Mouse (Mus musculus) T-helper 1 cell (primary cell): ENCODE measurements around the gene Smurf2.

Experiments used
- in situ Hi-C: fragments of 300-600 bp; cut with MboI, MseI; formaldehyde crosslinking; loops from one replicate; pipeline ENCODE4 v1.15.1; 2025; ENCODE audit warnings: high pct_unique_total_duplicates

The Smurf2 gene

DNA sequence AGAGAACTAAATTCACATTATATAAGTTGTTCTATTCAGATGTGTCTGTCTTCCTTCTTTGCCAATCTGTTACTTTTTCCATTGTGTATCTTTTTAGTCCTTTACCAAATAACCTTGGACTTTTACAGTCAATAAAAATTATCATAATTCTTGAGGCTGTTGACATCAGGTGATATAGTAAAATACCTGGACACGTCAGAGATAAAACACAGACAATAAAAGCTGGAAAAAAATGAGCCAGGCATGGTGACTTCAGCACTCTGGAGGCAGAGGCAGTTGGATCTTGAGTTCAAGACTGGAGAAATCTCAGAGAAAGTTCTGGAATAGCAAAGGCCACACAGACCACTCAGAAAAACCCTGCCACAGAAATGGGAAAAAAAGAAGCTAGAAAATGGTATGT lies 13.3 kb downstream of the Smurf2 start:
- in situ Hi-C loops = no loop called here

DNA sequence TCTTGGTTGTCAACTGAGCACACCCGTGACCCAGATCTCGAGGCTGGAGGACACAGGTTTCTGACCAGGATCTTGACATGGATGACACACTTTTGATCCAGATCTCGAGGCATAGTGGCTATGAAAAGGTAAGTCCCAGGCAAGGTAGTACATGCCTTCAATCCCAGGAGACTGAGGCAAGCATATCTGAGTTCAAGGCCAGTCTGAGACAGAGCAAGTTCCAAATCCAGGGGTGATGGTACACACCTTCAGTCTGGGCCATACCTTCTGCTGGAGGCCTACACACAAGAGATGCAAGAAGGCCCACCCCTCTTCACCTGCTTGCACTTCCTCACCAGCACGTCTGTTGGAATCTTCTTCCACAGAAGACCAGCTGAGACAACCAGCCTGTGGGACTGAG lies 14.8 kb downstream of the Smurf2 start:
- in situ Hi-C loops = no loop called here

DNA sequence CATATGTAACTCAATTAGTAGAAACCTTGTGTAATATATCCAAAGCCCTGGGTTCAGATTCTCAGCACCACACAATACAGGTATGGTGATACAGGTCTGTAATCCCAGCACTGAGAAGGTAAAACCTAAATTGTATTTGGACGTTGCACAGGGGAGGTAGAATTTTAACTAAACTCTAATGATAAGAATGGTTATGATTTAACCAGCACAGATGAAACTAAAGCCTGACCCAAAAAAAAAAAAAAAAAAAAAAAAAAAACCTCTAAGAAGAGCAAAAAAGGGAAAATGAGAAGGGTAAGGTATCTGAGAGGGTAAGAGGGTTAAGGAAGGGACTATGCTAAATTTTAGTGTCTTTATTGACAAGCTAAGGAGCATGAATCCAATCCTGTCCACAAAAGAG lies 20.7 kb downstream of the Smurf2 start:
- in situ Hi-C loops = loop anchor here (5.0 kb wide), 1 partner anchor 53 kb away; no protein-coding TSS in a partner anchor

DNA sequence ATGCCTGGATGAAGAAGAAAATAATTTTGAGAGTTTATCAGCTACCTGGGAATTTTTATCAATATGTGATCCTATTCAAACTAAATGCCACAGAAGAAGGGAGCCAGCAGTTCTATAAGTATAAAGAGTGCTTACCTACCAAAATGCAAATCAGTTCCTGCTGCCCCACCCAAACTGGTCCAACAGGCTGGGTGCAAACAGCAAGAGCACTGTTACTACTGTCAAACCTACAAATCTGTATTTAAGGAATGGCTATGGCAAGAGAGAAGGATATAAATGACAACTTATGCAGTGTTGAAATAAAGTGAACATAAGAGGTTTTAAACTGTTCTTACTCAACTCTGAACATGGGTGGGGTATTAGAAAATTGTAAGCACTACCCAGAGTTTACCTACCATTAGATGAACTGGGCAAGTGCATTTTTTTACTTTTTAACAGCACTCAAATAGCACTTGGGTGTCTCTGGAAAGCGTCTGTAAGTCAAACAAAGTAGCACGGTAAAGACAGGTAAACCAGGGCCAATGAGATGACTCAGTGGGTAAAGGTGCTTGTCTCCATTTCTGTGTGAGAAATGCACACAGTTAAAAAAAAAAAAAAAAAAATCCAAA lies 23.9 kb downstream of the Smurf2 start:
- in situ Hi-C loops = loop anchor here (5.0 kb wide), 1 partner anchor 49 kb away; no protein-coding TSS in a partner anchor

DNA sequence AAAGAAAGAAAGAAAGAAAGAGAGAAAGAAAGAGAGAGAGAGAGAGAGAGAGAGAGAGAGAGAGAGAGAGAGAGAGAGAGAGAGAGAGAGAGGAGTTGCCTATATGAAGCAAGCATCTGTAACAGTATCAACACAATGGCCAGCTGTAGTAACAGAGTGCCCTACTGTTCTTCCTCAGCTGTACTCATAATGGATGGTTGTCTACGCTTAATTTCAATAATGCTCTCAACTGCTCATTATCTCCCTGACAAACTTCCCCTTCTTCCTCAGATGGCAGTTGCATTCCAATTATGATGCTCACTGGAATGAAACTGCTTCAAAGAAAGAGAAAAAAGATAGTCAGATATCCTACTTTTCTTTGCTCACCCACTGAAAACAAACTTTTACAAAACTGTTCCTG lies 36.9 kb downstream of the Smurf2 start:
- in situ Hi-C loops = no loop called here

DNA sequence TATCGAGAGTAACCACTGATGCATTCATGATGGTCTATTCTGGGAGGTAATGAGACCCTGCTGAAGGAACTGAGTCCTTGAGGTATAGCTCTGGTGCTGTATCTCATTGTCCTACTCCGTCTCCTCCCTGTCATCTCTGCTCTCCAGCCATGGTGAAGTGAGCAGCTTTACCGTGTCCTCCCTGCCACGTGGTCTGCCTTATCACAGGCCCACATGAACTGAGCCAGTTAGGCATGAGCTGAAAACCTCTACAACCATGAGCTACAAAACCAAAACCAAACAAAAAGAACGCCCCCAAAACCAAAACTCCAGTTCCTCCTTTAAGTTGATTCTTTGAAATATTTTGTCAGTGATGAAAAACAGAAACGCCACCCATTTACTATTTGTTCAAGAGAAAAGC lies 47.9 kb downstream of the Smurf2 start:
- in situ Hi-C loops = no loop called here

DNA sequence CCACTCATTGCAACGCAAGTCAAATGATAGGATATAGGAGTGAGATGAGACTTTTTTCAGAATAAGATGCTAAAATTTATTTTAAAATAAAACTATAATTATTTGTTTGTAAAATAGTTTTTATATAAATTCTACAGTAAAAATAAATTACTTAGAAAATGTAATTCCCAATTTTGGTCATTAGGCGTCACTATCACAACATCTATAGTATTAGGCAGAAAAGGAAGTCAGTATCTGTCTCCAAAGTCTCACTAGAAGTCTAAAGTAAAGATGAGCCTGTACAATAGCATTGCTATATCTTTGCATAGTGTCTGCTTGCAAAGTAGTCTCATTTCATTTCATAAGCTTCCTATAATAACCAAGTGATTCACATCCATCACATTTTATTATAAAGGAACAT lies 69.1 kb downstream of the Smurf2 start:
- in situ Hi-C loops = no loop called here

DNA sequence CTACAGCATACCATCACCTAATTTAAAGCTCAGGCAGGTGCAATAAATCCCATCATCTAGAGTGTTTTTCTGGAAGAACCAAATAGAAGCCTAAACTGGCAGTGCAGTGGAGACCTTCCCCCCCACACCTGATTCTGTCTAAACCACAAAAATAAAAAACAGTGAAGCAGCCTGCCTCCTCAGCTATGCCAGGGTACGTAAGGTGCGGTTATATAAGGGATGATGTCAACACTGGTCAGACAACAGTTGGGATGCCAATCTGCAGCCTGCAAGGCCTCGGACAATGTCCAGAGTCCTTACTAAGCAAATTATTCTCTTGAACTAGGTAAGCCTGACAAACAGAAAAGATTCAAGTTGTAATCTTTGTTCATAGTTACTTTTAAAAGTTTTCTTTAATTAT lies 78.5 kb downstream of the Smurf2 start:
- in situ Hi-C loops = no loop called here

DNA sequence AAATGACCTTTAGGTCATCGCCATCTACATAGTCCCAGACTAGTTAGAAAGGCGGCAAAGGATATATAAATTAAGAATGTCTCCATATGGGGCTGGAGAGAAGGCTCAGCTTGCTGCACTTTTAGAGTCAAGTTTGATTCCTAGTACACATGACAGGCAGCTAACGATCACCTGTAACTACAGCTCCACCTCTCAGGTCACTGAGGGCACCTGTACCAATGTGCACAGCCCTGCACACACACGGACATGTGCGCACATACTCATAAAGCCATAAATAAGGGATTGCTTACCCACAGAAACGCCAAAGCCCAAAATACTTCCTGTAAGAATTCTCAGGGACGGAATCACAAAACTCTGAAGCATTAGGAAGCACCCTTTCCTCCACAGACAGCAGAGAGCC lies 92.4 kb downstream of the Smurf2 start:
- in situ Hi-C loops = no loop called here

DNA sequence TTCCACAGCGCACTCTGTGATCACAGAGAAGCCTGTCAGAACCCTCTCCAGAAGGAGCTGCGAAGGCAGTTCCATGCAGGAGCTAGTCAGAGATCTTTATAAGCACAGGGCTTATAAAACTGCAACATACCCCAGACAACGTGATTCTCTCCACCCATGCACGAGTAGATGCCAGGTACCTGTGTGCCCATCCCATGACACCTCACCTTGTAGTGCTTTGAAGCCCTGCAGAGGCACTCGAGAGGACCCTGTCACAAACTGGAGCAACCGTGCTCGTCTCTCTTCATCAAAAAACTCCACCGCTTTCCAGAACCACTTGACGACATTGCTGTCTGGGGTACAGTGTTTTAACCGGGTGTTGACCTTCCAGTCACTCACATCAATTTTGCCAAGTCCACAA lies 96.1 kb downstream of the Smurf2 start:
- in situ Hi-C loops = no loop called here

DNA sequence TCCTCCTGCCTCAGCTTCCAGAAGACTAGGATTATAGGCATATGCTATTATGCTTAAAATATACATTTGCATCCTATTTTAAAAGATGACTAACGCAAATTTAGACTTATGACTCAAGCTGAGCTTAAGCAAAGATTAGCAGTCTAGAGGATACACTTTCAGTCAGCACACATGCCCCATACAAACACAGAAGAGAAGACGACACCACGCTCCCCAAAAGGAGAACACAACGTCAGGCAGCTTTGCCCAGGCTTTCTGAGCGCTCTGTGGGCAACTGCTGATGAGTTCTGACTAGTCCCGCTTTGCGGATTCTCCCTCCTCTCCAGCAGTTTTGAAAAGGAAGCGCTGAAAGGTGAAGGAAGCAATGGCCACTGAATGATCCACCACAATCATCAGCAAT lies 96.8 kb downstream of the Smurf2 start:
- in situ Hi-C loops = no loop called here

DNA sequence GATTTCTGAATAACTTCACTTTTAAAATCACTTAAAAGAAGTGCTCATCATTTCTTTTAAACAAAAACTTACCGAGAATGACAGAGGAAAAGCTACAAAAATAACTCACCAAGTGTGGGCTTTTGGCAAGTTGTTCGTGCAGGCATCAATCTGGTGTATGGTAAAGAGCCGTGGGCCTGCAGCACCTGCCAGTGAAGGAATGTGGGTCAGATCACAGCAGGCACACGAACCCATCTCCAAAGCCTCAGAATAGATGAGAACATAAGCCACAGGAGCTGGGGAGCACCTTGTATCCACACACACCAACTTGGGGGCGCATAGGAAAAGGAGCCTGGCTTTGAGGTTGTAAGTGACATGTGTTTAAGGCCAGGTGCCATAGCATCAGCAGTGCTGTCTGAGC lies 97.6 kb downstream of the Smurf2 start:
- in situ Hi-C loops = no loop called here

DNA sequence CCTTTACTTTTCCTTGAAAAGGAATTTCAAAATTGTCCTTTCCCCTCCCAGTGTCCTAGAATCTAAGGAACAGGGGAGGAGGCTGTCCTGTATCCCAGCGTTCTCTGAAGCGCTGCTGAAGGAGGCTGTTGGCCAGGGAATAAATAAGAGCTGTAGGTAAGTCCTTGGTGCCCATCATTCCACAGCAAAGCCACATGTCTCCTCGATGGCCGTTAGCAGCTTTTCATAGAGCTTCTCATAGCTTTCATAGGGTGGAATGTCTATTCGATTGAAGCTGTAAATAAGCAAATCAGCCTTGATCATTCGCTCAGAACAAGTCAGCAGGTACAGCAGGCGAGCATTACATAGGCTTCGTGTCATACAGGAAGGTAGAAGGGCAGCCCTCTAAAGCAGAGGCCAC lies 98.0 kb downstream of the Smurf2 start:
- in situ Hi-C loops = no loop called here

DNA sequence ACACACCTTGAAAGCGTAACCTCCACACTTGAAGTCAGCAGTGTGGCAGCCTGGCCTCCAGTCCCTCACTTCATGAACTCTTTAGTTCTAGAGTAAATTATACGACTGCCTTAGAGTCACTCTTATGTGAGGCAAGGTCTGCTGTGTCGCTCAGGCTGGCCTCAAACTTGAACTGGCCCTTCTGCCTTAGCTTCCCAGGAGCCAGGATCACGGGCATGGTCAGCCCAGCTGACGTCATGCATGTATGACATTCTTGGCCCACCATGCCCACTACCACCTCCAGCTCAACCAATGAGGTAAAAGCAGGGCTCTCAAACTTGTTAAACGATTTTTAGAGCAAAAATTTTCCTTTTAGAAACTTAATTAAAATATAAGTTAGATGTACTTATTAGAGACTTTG lies 99.1 kb downstream of the Smurf2 start:
- in situ Hi-C loops = no loop called here

DNA sequence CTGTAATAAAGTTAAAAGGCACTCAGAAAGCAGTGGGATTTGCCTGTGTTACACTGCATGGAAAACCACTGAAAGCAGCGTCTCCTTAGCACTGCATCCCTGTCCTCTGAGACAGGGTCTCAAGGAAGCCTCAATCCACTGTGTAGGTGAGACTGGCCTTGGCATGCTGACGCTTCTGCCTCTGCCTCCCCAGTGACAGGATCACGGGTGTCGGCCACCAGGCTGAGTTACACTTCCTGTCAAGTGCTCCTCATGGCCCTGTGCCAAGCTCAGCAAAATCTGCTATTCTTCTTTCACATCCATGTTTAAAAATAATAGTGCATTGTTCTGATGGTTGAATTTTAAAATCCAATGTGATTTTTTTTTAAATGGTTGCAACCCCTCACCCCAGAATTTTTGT lies 99.5 kb downstream of the Smurf2 start:
- in situ Hi-C loops = no loop called here

DNA sequence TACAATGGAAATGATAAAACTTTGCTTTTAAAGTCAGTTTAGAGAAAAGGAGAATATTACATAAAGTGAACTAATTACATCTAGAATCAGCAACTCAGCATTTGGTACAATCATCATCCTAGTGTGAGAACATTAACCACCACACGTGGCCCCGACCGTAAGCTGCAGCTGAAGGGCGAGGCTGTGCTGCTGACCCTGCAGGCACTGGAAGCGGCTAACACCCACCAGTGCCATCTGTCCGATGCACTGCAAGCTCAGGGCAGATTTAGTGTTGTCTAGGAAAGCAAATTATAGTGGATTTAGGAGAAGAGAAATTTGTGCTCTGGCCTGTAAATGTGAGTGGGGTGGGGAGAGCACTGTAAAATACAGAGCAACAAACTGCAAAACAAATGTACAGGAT lies 100.3 kb downstream of the Smurf2 start:
- in situ Hi-C loops = no loop called here

DNA sequence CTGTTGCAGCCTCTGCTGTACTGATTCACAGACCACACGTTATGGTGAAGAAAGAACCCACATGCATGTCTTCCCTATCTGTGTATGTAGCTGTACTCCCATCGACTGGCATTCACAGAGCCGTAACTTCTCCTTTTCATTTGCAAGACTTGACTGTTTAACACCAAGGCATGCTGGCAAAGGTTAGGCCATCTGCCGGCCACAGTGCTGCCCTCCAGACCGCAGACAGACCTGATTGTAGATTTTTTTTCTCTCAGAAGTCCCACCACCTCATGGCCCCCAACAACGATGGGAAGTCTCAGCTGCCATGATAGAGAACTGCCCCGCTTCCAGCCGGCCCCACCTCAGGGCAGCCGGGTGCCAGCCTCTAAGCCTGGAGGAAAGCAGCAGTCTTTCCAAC lies 100.9 kb downstream of the Smurf2 start:
- in situ Hi-C loops = no loop called here

DNA sequence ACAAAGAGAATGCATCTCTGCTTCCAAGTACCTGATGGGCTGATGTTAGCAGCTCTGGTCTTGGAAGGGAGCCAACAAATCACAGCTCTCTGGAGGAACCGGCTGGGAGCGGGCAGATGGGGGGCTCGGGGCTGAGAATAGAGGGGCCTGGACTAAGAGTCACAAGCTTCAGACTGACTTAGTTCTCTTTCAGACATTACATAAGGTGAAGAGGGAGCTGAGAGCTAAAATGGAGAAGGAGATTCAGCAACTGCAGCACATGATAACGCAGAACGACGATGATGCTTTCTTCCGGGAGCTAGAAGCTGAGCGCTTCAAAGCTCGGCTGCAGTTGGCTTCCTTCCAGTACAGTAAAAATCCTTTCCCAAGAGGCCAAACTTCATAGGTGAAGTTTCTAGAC lies 102.2 kb downstream of the Smurf2 start:
- in situ Hi-C loops = no loop called here

DNA sequence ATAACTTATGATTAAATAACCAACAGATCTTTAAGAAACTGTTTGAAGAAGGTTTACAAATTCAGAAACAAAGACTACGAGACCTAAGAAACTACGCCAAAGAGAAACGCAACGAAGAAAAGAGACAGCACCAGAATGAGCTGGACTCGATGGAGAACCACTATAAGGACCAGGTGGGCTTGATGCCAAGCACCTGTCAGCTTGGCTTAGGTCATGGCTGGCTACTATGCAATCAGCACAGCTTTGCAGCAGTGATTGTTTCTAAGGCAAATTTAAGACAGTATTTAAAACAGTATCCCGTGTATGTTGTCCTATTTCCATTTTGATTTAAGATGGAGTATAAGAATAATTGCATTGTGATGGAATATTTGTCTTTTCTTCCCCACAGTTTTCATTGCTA lies 102.7 kb downstream of the Smurf2 start:
- in situ Hi-C loops = no loop called here

DNA sequence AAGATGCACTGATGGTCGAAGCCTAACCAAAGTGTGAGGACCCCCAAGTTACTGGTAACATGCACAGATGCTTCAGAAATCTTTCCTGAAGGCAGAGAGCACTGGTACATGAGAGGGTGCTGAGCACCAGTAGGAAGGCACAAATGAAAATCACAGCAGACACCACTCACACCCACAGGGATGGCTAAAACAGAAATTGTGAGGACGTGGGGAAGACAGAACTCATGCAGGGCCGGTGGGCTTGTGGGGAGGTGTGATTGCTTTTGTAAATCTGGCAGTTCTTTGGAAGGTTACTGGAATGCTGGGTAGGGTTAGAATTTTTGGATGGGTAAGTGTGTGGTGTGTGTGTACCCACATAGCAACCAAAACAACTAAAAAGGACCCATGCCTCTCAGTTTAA lies 103.4 kb downstream of the Smurf2 start:
- in situ Hi-C loops = no loop called here

DNA sequence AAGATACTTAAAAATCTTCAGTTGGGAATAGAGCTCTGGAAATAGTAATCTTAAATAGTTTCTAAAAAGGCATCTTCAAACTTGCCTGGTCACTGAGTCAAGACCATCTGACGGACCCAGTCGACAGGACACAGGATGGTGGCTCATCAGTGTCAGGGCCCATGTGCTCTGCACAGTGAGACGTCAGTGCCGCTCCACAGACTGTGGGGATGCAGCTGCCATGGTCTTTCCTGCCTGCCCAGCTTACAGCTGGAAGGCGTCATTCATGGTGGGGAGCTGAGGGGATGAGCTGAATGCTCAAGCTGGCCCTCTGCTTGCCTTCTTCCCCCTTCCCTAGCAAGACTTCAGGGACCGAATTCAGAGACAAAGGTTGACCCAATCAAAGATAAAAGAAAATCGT lies 104.2 kb downstream of the Smurf2 start:
- in situ Hi-C loops = no loop called here

DNA sequence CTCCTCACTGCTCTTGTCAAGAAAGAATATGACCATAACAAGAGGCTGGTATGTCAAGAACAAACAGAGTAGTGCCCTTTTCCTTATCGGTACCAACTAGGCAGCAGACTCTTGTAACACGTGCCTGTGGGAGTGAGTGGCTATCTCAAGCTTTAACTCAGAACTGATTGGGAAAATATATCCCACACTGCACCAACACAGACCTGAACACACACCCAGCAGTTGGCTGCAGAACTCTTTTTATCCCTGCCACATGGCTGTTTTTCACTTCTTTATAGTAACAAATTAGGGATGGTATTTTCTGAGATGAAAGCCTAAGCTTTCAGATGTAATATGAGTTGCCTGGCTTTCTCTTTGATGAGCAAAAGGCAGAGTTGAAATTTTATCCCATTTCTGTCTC lies 104.8 kb downstream of the Smurf2 start:
- in situ Hi-C loops = no loop called here

DNA sequence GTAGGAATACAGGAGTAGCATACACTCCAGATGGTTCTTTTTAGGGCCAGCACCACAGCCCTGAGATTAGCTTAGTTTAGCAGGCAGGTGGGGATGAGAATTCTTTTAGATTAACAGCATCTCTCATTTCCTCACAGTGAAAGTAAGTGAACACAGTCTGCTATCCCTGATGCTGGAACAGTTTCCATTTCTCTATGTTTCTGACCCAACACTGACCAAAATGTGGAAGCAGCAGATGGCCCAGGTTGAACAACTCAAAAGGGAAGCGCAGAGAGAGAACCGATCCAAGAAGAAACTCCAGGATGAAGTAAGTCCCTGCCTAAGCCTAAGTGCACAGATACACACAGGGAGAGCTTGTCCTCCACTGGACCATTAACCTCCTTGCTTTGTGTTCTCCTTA lies 105.2 kb downstream of the Smurf2 start:
- in situ Hi-C loops = no loop called here

DNA sequence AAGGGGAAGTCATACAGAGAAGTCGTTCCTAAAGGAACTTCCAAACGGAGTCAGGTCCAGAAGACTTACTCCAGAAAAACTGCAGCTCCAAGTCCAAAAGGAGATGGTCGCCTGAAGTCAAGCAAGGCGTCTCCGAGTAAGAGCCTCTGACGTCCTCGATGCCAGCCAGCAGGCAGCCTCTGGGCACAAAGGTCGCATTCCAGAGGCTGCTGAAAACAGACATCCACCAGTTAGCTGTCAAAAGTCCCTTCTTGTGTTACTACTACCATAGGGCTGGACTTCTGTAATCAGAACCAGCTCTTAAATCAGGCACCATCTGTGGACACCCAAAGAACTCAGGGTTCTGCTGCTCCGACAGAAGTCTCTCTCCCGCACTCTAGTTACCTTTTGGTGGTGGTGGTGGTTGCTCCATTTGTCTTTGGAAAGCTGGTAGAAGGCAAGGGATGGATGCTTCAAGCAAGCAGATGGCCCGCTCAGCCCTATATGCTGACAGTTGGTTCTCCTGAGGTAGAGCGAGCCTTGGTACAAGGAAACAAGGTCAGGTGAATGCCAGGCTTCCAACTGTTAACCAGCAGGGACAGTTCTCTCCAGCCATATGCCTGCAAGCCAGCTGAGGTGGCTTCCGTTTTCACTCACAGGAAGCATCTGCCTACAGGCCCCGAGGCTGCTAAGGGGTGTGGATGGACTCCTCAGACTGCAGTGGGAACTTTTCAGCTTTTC lies 105.8 kb downstream of the Smurf2 start:
- in situ Hi-C loops = no loop called here
